In the genomic region with DNA sequence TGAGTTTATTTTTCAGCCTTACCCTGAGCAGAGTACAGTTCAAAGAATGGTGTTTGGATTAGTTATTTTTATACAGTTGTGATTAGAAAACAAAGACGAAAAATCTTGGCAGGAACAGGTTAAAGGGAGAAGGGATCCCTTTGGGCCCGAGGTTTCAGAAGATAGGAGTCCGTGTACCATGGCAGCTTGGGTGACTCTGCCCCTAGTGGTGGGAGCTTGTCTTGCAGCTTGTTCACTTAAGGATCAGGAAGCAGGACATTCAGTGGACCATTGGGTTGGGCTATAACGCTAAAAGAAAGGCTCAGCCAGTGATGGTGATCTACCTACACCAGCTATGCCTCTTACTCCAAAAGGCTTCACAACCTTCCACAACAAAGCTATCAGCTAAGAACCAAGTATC, we compare ENCODE assay signal across 8 mouse cellular contexts. TPM values are rescaled to one million over a fixed set of nuclear protein-coding genes. Genes with fewer than 3 reads are reported as not detected.
DNase-seq lines count a peak whose midpoint lies in the region; ATAC-seq lines count a peak whose summit lies in the region.

No protein-coding gene starts in this region.

- peak; percentile 48 to 87 for DNase-seq in heart, adult 18-20 months
- no peak for DNase-seq in heart, adult 11 months
- DNase-seq in adrenal gland, adult 18-20 months (ENCODE audit: low spot score in 2 of 2): peak; percentile 76
- DNase-seq in layer of hippocampus, postnatal 14 days (ENCODE audit: low spot score in 2 of 2): peak; percentile 67 to 73
- DNase-seq in testis, postnatal 10 days (ENCODE audit: low spot score): peak; percentile 89

- ATAC-seq in common myeloid progenitor, adult 5-6 weeks (replicated peaks; ENCODE audit: low read depth, poor library complexity, severe bottlenecking): peak; percentile 65; the same call in 1 of the 2 replicates
- peak; percentile 62; the same call in 1 of the 2 replicates for ATAC-seq in granulocyte monocyte progenitor cell, adult 5-6 weeks (replicated peaks; ENCODE audit: poor library complexity, severe bottlenecking)
- ATAC-seq in megakaryocyte progenitor cell, adult 5-6 weeks (replicated peaks; ENCODE audit: poor library complexity): peak; percentile 70; the same call in 1 of the 2 replicates

RNA-seq across cellular contexts. Expression of a gene that starts 8.8 kb away (rescaled TPM):
- 100 to 1,000 TPM; 159 to 168 TPM for total RNA-seq in heart, adult 18-20 months (2021)
- 10 to 100 TPM in 1 of 2 experiments, 1 to 10 TPM in 1; 5.9 to 12.6 TPM for total RNA-seq in adrenal gland, adult 18-20 months (2021)
- not detected in 2 replicates for total RNA-seq in common myeloid progenitor, adult 5-6 weeks (2017)
- not detected in 2 replicates for total RNA-seq in granulocyte monocyte progenitor cell, adult 5-6 weeks (2014; fragmentation: Nextera tagmentation)
- 0.10 TPM in 1 of 2 replicates, not detected in the other for total RNA-seq in granulocyte monocyte progenitor cell, adult 5-6 weeks (2017)
- total RNA-seq in layer of hippocampus, postnatal 14 days (2021): 10 to 100 TPM; 56.4 to 66.1 TPM
- total RNA-seq in megakaryocyte progenitor cell, adult 5-6 weeks (2015): not detected in 2 replicates
- total RNA-seq in megakaryocyte progenitor cell, adult 5-6 weeks (2017): not detected in 2 replicates
